Mouse (Mus musculus) thymus, postnatal 36 days (tissue): ENCODE data around the gene Vamp5.

ENCODE experiments used
- DNase-seq, 2 experiments: peaks; one replicate each; pipeline ENCODE4 v3.0.0; 2022; ENCODE audit warnings: mixed read lengths in 2 of 2

Vamp5 gene

GRCm38 (mm10) chr6:72344396-72345073, 35.7 kb downstream of the Vamp5 start:
- no peak for DNase-seq

- no peak for DNase-seq
These were observed 39.8 kb downstream of the Vamp5 start for GRCm38 (mm10) chr6:72340481-72340880.

- no peak for DNase-seq
These were observed 47.2 kb downstream of the Vamp5 start for GRCm38 (mm10) chr6:72333111-72333510.

- DNase-seq, result no peak
These were observed 50.1 kb downstream of the Vamp5 start for GRCm38 (mm10) chr6:72330133-72330532.

- DNase-seq, result no peak
These were observed 51.2 kb downstream of the Vamp5 start for GRCm38 (mm10) chr6:72329019-72329418.

GRCm38 (mm10) chr6:72326274-72326673, 54.0 kb downstream of the Vamp5 start:
- DNase-seq, result peak; percentile 37

- DNase-seq, result no peak
These were observed 56.3 kb downstream of the Vamp5 start for GRCm38 (mm10) chr6:72323786-72324508.

- no peak for DNase-seq
These were observed 57.3 kb downstream of the Vamp5 start for GRCm38 (mm10) chr6:72322936-72323335.

- peak in 1 of 2 experiments; percentile 11 for DNase-seq
These were observed 61.2 kb downstream of the Vamp5 start for GRCm38 (mm10) chr6:72319019-72319418.
